Mouse (Mus musculus) urinary bladder, adult 18-20 months (tissue): Measurements from ENCODE around the gene Exoc8.

ENCODE experiments used
- DNase-seq, 2 experiments: peaks; one replicate each; pipeline ENCODE4 v3.0.0; 2022; ENCODE audit warnings: low spot score in 2 of 2, mixed read lengths in 2 of 2

Exoc8 gene

DNA sequence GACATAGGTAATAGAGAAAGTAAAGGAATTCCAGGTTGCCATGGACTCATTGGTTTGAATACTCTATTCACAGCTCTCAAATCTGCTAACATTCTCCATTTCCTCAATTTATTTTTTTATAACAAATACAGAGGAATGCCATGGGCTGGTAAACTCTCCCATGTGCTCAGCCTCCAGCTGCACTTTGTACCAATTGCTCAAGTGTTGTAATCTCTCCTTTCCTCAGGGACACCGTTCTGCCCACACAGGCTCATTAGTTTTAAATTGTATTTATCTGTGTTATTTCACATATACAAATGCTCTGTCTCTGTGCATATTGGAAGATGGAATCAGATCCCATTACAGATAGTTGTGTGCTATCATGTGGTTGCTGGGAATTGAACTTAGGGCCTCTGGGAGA lies 44.0 kb downstream of the Exoc8 start:
- no peak for DNase-seq

DNA sequence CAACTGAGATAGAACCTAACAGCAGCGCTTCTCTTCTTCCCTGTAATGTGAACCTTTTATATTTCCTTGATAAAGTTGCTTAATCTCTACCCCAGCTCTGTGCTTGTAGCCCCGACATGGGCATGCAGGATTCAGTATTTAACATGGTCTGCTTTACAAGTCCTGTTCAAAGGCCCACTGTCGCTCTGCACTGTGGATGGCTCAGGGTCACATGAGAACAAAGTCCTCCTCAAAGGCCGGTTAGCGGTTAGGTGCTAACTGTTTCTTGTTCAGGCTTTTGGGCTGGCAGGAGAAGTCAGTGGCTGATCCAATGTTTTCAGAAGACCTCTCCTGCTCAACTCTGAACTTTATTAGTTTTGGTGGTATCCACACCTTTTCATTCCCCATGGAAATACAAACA lies 51.9 kb downstream of the Exoc8 start:
- no peak for DNase-seq

DNA sequence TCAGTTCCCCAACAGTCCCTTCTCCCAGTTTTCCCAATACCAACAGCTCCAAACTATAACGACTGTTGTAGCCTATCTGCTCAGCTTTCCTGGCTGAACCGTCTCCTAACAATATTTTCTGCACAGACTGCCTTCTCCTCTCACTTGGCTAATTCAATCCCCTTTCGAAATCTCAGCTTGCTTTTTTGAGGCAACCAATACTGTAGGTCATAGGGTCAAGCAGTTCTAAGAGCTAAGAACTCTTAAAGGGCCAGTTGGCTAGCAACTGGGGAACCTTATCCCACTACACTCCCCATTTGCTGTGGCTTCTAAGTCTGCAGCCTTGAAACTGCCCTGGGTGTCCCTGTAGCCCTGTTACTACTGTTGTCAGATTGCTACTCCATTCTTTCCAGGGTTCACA lies 52.4 kb downstream of the Exoc8 start:
- DNase-seq = no peak
